Mouse (Mus musculus) heart, embryonic 13.5 days (tissue): ENCODE data around the gene Tbc1d9b. TPM values are rescaled to one million over a fixed set of nuclear protein-coding genes. Genes with fewer than 3 reads are reported as not detected.

Experiments
- ATAC-seq: fragments of 200-750 bp; cut with Nextera tagmentation; 2 replicates; pipeline ENCODE4 v1.8.0; 2017; ENCODE audit warnings: moderate TSS enrichment; ENCODE audit not compliant: insufficient number of reproducible peaks, low FRiP score, low TSS enrichment; ENCODE audit errors: extremely low read depth
- H3K27ac ChIP-seq: fragments of 300-500 bp; sonication (generic); replicated peaks from 2 replicates; pipeline ENCODE4 v1.5.1; 2015; ENCODE audit warnings: moderate library complexity, mild to moderate bottlenecking, inconsistent platforms
- H3K27me3 ChIP-seq: fragments of 300-500 bp; sonication (generic); replicated peaks from 2 replicates; pipeline ENCODE4 v1.6.1; 2015; ENCODE audit warnings: mild to moderate bottlenecking, inconsistent platforms
- H3K36me3 ChIP-seq: fragments of 300-500 bp; sonication (generic); 2 replicates; pipeline ENCODE4 v1.6.1; 2015; ENCODE audit warnings: mild to moderate bottlenecking, inconsistent platforms
- H3K4me1 ChIP-seq: fragments of 300-500 bp; sonication (generic); 2 replicates; pipeline ENCODE4 v1.6.1; 2015; ENCODE audit warnings: inconsistent platforms
- H3K4me2 ChIP-seq: fragments of 300-500 bp; sonication (generic); 2 replicates; pipeline ENCODE4 v1.6.1; 2015; ENCODE audit warnings: inconsistent platforms, mild to moderate bottlenecking, moderate library complexity
- H3K4me3 ChIP-seq: fragments of 300-500 bp; sonication (generic); 2 replicates; pipeline ENCODE4 v1.5.1; 2015; ENCODE audit warnings: moderate library complexity, mild to moderate bottlenecking, inconsistent platforms
- H3K9ac ChIP-seq: fragments of 300-500 bp; sonication (generic); 2 replicates; pipeline ENCODE4 v1.6.1; 2015; ENCODE audit warnings: inconsistent platforms, mild to moderate bottlenecking, moderate library complexity
- H3K9me3 ChIP-seq: fragments of 300-500 bp; sonication (generic); 2 replicates; pipeline ENCODE4 v1.6.1; 2016; ENCODE audit warnings: inconsistent platforms
- WGBS: fragments of 180-500 bp; shearing (Covaris S2); methylation state at CpG from one replicate; pipeline ENCODE4 v1.1.7; 2015; ENCODE audit warnings: mixed read lengths; 5-methylcytosine and 5-hydroxymethylcytosine counted together
- polyA plus RNA-seq: library from polyadenylated mRNA; unstranded; fragments of >200 nt; fragmentation: Nextera tagmentation; extraction: Ambion mirVana; gene quantifications from 2 replicates; pipeline ENCODE4 v1.2.1, GENCODE M21; 2015

Gene Tbc1d9b
- polyA plus RNA-seq, 1 experiment from 2014 or later: 26.5 TPM

DNA sequence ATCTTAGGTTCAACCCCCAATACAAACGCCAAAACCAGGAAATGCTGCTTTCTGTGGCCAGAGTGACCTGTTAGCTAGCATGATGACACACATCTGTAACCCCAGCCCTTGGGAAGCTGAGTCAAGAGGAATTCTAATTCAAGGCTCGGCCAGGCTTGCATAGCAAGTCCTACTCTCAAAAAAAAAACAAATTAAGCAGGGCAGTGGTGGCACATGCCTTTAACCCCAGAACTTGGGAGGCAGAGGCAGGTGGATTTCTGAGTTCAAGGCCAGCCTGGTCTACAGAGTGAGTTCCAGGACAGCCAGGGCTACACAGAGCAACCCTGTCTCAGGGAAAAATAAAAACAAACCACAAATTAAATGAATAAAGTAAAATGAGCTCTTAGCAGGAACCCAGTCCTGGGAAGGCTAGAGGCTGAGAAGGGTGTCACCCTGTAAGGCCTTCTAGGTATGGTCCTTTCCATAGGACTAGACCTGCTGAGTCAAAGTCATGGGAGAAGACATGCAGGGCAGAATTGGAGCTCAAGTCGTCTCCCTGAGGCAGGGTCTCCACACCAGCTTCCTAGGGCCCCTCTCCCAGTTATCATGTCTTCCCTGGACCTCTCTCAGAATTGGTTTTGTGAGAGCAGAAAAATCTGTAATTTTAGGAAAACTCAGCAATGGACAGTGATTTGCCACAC, 81.0 kb downstream of the Tbc1d9b start:
- peak overlapping the region; percentile 87 for H3K4me2 ChIP-seq

DNA sequence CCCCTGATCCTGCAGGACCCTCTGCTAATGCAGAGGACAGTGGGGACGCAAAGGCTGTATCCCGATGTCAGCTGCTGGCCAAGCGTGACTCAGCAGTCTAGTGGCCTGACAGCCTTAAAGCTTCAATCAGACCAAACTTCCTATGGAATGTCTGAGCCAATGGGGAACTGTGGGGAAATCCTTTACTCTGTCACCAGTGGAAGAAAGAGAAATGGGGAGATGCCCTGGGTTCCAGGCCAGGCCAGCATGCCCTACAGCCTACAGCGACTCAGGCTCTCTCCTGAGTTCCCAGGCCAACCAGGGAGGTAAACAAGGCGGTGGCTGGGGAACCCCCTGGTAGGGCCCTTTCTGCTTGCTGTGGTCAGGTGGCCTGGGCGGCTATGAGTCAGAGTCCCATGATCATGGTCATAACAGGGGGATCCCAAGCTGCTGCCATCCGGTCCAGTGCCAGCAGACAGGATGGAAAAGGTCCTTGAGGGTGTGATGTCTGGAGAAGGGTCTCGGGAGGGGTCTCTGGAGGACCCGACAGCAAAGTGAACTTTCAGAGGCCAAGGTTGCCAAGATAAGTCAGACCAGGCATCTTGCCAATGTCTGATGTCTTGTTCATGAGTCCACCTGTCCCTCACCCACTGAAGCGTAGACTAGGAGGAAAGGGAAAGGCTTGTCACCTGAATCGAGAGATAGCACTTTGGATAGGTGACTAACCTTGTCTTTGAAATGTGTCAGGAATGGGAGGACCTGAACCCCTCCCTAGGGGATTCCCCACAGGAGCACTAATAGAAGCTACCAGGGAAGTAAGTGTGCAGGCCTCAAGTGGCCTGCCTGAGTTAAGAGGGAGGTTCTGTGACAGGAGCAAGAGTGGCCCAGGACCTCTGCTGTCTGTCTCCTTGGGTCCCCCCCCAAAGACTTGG, 81.9 kb downstream of the Tbc1d9b start:
- WGBS: 30% methylated on average over 11 of the region's 11 CpGs
- Histone ChIP-seq H3K9me3 (no peaks in the 10 kb centered on the region), H3K4me3 (peak overlapping the region; percentile 5), H3K4me2 (peak overlapping the region; percentile 87), H3K27me3 (no peaks in the 10 kb centered on the region), H3K9ac (peak overlapping the region; percentile 72), H3K36me3 (peaks cover 5% of the 10 kb centered on the region), H3K4me1 (peaks cover 66% of the 10 kb centered on the region), H3K27ac (peak overlapping the region; percentile 83)
- peak; percentile 58 for ATAC-seq

More for the DNA sequence above, 81.0 kb downstream of the Tbc1d9b start:
- Histone ChIP-seq H3K9ac (peak overlapping the region; percentile 72), H3K27ac (peak overlapping the region; percentile 83), H3K4me3 (peak overlapping the region; percentile 6), H3K27me3 (no peaks in the 10 kb centered on the region), H3K9me3 (no peaks in the 10 kb centered on the region), H3K36me3 (peaks cover 14% of the 10 kb centered on the region), H3K4me1 (peaks cover 68% of the 10 kb centered on the region)
- no peak for ATAC-seq
- 77% methylated on average over 3 of the region's 3 CpGs for WGBS

DNA sequence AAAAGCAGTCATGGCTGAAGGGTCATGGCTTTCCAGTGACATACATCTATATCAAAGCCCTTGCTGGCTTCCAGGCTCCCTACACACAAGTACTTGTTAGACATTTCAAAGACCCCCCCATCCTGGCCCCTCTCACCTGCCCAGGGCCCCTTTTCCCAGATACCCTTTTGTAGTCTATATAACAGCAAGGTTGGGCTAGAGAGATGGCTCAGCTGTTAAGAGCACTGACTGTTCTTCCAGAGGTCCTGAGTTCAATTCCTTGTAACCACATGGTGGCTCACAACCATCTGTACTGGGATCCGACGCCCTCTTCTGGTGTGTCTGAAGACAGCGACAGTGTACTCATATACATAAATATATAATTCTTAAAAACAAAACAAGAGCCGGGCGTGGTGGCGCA, 83.4 kb downstream of the Tbc1d9b start:
- 88% methylated on average over 6 of the region's 6 CpGs for WGBS
- no peak for ATAC-seq

DNA sequence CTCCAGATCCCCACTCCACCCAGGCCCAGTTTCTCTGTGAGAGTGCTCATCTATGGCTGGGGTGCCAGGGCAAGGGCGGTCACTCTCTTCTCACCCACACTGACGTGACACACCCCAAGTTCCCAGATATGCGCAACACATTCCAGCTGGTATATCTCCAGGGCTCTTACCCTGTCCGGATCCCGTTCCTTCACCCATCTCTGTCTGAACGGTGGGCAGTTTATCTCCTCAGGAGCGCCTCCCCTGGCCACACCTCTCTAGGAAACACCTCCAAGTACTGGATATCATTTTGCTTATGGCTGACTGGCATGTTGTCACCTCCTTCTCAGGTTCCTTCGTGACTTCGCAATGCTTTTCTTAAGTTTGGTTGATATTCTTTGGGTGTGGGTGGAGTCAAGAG, 84.4 kb downstream of the Tbc1d9b start:
- no peaks in the 10 kb centered on the region for H3K36me3 ChIP-seq
- H3K4me2 ChIP-seq: peak overlapping the region; percentile 51
- ATAC-seq: no peak
- 13% methylated on average over 9 of the region's 9 CpGs for WGBS
- H3K4me1 ChIP-seq: peaks cover 54% of the 10 kb centered on the region
- no peak overlapping the region; the same call in 1 of the 2 replicates for H3K9ac ChIP-seq
- no peak overlapping the region for H3K27ac ChIP-seq
- H3K9me3 ChIP-seq: no peaks in the 10 kb centered on the region
- peak overlapping the region; percentile 14 for H3K4me3 ChIP-seq
- no peaks in the 10 kb centered on the region for H3K27me3 ChIP-seq

More for the DNA sequence above, 83.4 kb downstream of the Tbc1d9b start:
- Histone ChIP-seq H3K4me3 (no peak overlapping the region), H3K27ac (no peak overlapping the region), H3K4me1 (peaks cover 54% of the 10 kb centered on the region), H3K27me3 (no peaks in the 10 kb centered on the region), H3K36me3 (no peaks in the 10 kb centered on the region), H3K4me2 (no peak overlapping the region), H3K9me3 (no peaks in the 10 kb centered on the region), H3K9ac (no peak overlapping the region)

DNA sequence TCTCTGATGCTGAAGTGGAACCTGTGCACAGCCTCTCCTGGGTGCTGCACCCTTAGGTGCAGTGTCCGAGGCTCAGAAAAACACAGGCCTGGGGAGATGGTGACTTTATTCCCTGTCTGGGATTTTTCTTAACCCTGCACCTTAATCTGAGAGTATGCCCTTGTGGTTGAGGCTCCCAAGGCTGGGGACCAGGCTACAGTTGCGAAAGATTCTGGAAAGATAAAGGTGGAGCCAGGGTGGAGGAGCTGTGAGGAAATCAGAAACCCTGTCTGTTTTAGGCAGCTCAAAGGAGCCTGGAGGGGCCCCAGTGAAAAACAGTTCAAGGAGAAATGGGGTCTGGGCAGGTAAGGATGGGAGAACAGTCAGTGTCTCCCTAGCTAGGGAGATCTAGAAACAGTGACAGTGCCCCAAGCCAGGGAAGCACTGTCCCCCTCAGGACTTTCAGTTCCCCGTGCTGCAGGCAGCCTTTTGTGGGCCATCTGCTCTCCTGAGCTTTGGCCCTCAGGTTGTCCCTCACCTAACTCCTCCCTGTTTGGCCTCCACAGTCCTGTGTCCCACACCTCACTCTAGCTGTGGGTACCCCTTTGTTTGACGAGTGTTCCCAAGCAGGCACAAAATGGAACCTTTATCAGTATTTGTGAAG, 85.6 kb downstream of the Tbc1d9b start:
- no peaks in the 10 kb centered on the region for H3K9me3 ChIP-seq
- no peak for ATAC-seq
- peak overlapping the region; percentile 51; the same call in 1 of the 2 replicates for H3K4me2 ChIP-seq
- 64% methylated on average over 4 of the region's 4 CpGs for WGBS
- no peaks in the 10 kb centered on the region for H3K36me3 ChIP-seq
- H3K4me1 ChIP-seq: peaks cover 44% of the 10 kb centered on the region
- H3K27me3 ChIP-seq: no peaks in the 10 kb centered on the region
- H3K27ac ChIP-seq: no peak overlapping the region
- H3K4me3 ChIP-seq: no peak overlapping the region
- 0 out of 2 replicates have a peak overlapping the region, but pooled peaks have one; percentile 11 for H3K9ac ChIP-seq

DNA sequence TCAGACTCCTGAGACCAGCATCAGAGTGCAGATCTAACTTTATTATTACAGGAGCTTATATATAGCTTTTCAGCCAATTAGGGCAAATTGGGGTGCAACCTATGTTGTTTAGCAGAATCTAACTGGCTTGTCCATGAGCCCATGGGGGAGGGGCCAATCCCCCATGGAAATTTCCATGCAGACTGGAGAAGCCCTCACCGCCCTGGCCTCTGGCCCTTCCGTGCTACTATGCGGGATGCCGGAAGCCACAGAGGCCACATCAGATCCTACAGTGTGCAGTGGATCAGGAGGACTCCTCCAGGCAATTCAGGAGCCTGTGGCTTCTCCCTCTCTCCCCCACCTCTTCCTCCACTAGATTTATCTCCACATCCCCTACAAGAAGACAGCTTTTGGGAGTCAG, 86.6 kb downstream of the Tbc1d9b start:
- H3K9ac ChIP-seq: no peak overlapping the region
- WGBS: 53% methylated on average over 4 of the region's 4 CpGs
- ATAC-seq: no peak
- no peaks in the 10 kb centered on the region for H3K9me3 ChIP-seq
- H3K27me3 ChIP-seq: no peaks in the 10 kb centered on the region
- no peak overlapping the region for H3K4me3 ChIP-seq
- H3K4me1 ChIP-seq: peaks cover 35% of the 10 kb centered on the region
- peak overlapping the region; percentile 36; the same call in 1 of the 2 replicates for H3K27ac ChIP-seq
- H3K36me3 ChIP-seq: no peaks in the 10 kb centered on the region
- H3K4me2 ChIP-seq: no peak overlapping the region

DNA sequence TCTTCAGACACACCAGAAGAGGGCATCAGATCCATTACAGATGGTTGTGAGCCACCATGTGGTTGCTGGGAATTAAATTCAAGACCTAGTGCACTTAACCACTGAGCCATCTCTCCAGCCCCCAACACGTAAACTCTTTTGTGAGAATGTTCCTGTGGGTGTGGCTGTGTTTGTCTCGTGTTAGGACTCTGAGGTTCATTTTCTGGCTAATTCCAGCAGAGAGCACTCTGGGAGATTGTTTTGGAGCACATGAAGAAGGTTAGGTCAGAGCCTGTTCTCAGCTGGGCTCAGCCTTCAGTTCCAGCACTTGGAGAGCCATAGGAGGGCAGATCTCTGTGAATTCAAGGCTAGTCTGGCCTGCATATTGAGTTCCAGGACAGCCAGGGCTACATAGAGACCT, 88.6 kb downstream of the Tbc1d9b start:
- Histone ChIP-seq H3K9me3 (no peaks in the 10 kb centered on the region), H3K9ac (no peak overlapping the region), H3K27me3 (no peaks in the 10 kb centered on the region), H3K4me3 (no peak overlapping the region), H3K36me3 (no peaks in the 10 kb centered on the region), H3K27ac (no peak overlapping the region), H3K4me1 (peaks cover 39% of the 10 kb centered on the region), H3K4me2 (no peak overlapping the region)
- 56% methylated on average over 2 of the region's 2 CpGs for WGBS
- no peak for ATAC-seq

Other genes with a start within 250 kb of the Tbc1d9b start
- gene Rasgef1c, start 229.6 kb upstream of the Tbc1d9b start, polyA plus RNA-seq: not detected in 2 replicates
- gene Rnf130, start 106.0 kb upstream of the Tbc1d9b start, polyA plus RNA-seq: 25.7 and 29.6 TPM in 2 replicates
- gene Mrnip, start 43.0 kb downstream of the Tbc1d9b start, polyA plus RNA-seq: 12.8 and 13.0 TPM in 2 replicates
- gene Sqstm1, start 79.4 kb downstream of the Tbc1d9b start, polyA plus RNA-seq: 265 and 277 TPM in 2 replicates
- gene Mgat4b, start 79.5 kb downstream of the Tbc1d9b start, polyA plus RNA-seq: 22.2 and 25.2 TPM in 2 replicates
- gene Ltc4s, start 107.2 kb downstream of the Tbc1d9b start, polyA plus RNA-seq: 1.1 and 2.9 TPM in 2 replicates
- gene Maml1, start 160.9 kb downstream of the Tbc1d9b start, polyA plus RNA-seq: 2.5 and 2.7 TPM in 2 replicates
- gene Canx, start 194.3 kb downstream of the Tbc1d9b start, polyA plus RNA-seq: 262 and 285 TPM in 2 replicates
- gene Cby3, start 223.1 kb downstream of the Tbc1d9b start, polyA plus RNA-seq: not detected in 2 replicates
- gene Hnrnph1, start 245.6 kb downstream of the Tbc1d9b start, polyA plus RNA-seq: 232 and 238 TPM in 2 replicates